Mouse (Mus musculus) spleen, postnatal 10 days (tissue): Measurements from ENCODE around the gene Fry.

Source experiments
- DNase-seq, 2 experiments: peaks; one replicate each; pipeline ENCODE4 v3.0.0; 2021 to 2022; ENCODE audit warnings: low spot score in 2 of 2

Fry gene

DNA sequence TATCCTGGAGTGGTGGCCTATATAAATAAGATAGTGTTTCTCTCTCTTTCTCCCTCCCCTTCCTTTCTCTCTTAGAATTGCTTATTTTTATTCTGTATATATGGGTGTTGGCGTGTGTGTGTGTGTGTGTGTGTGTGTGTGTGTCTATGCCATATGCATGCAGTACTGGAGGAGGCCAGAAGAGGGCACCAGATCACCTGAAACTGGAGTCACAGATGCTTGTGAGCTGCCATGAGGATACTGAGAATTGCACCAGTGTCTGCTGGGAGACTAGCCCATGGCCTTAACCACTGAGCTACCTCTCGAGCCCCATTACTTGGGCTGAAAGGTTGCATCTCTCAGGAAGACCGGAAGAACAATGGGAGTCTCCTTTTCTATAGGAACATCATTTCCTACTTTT lies 149.8 kb downstream of the Fry start:
- DNase-seq: peak in 1 of 2 experiments; percentile 29

DNA sequence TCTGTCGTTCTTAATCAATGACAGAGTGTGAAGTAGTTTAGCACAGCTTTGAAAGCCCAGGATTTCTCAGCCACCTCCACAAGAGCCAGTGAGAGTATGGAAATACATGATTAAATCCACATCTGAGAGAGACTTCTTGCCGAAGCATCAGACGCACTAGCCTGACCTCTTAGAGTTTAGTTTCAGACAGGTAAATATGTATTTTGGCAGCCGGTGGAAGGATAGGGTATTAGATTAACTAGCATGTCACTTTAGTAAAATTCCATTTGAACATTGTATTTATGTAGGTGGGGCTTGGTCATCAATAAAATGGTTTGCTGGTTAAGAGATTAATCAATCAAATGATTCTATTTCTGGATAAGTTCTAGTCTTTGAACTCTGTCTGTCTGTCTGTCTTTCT lies 152.0 kb downstream of the Fry start:
- no peak for DNase-seq

DNA sequence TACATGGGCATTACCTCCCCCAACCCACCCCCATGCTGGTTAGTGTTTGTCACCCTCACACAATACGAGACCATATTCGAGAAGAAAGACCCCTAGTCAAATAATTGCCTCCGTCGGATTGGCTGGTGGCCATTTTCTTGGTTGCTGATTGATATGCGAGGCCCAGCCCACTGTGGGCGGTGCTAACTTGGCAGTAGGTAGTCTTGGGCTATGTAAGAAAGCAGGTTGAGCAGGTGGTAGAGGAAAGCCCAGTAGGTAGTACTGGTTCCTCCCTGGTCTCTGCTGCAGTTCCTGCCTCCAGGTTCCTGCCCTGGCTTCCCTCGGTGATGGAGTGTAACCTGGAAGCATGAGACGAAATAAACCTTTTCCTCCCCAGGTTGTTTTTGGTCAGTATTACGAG lies 153.7 kb downstream of the Fry start:
- DNase-seq: no peak

DNA sequence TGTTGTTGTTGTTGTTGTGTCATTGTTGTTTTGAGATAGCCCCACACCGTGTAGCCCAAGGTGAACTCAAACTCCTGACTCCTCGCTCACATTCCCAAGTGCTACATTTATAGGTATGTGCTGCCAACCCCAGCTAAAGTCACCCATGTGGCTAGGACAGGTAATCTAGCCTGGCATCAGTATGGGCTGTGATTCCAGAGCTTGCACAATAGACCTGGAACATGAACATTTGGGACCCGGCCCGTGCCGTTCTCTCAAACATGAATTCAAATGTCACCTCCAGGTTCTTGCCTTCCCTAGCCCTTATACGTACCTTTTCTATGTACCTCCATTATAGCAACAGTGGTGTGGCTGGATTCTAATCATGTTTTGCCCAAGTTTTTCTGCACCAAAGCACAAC lies 156.9 kb downstream of the Fry start:
- DNase-seq: no peak

DNA sequence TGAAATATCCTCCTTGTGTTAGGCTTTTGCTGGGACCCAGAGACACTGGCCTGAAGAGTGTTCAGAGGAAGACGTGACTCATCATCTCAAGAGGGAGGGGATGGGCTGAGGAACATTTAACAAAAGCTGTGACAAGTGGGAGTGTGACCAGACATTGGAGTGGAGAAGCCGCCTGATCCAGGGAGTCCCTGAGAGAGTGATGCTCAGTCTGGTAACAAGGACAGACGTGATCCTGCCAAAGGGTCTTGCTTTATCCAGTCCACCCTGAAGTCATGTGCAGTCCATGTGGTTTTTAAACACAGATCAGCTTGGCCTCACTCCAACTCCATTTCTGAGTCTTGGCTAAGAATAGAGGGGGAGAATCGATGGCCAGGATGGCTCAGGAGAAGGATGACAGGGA lies 158.2 kb downstream of the Fry start:
- no peak for DNase-seq

DNA sequence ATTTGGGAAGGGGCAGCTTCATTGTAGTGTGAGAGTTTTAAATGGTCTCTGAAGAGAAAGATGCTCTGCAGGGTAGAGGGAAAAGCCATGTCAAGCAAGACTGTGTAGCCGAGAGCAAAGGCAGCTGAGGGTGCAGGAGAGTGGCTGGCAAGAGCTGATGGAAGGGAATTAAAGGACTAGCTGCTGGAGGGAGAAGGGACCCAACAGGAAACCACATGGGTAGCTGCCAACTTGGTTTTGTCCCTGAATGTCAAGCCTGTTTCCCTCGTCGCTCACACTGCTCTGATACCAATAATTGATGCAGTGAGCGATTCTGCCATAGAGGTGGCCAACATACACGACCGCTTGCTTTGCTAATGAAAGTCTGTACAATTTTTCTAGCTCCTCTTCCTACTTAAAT lies 160.9 kb downstream of the Fry start:
- no peak for DNase-seq

DNA sequence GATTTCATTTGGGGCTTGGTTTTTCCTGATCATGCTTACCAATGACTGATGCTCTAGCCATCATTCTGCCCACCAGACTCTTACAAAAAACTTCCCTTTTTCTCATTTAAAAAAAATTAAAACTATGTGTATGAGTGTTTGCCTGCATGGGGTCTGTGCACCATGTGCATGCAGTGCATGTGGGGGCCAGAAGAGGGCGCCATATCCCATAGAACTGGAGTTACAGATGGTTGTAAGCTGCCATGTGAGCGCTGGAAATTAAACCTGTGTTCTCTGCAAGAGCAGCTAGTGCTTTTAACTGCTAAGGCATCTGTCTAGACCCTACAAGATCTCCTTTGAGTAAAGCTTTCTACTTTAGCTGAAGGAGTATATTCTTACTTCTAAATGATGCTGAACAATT lies 162.6 kb downstream of the Fry start:
- DNase-seq: no peak

DNA sequence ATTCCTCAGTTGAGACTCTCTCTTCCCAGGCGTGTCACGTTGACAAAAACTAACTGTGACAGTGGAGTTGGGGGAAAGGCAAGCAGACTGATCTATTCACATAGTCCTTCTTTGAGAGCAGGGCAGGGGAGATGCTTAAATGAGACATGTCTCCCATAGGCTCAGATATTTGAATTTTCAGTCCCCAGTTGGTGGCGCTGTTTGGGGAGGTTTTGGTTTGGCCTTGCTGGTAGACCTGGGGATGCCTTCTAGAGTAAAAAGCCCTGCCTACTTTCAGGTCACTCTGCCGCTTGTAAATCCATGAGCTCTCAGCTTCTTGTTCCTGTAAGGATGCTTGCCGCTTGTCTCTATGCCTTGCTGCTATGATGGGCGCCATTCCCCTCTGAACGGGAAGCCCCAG lies 163.6 kb downstream of the Fry start:
- DNase-seq: no peak

DNA sequence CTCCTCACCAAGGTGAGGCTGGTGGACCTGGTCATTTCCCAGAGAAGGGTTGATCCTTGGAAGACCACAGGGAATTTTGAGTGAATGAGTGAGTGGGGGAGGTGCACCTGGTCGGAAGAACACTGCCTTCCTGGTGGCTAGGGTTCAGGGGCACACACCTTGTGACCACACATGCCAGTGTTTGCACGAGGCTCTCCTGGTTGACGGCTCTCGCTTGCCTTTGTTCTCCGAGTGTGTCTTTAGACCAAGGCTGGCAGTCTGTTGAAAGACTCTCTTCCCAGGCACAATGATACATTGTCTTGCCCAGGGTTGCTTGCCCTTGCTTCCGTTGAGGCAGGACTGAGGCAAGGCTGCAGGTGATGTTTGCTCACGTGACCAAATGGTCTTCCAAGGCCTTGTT lies 169.5 kb downstream of the Fry start:
- no peak for DNase-seq

DNA sequence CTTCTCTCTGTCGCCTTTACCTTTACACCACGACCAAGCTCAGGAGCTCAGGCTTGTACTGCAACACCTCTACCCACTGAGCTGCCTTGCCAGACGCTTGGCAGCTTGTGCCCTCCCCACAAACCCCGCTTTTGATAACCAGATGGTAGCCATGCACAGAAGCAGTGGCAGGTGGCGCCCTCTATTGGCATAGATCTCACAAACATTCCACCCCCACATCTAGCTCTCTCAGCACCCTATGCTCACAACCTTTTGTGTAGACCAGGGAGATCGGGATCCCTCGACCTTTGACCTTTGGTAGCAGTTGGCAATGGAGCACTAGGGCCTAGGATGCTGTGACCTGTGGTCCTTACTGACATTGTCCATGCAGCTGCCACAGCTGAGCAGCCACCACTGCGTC lies 171.2 kb downstream of the Fry start:
- peak in 1 of 2 experiments; percentile 47 for DNase-seq

DNA sequence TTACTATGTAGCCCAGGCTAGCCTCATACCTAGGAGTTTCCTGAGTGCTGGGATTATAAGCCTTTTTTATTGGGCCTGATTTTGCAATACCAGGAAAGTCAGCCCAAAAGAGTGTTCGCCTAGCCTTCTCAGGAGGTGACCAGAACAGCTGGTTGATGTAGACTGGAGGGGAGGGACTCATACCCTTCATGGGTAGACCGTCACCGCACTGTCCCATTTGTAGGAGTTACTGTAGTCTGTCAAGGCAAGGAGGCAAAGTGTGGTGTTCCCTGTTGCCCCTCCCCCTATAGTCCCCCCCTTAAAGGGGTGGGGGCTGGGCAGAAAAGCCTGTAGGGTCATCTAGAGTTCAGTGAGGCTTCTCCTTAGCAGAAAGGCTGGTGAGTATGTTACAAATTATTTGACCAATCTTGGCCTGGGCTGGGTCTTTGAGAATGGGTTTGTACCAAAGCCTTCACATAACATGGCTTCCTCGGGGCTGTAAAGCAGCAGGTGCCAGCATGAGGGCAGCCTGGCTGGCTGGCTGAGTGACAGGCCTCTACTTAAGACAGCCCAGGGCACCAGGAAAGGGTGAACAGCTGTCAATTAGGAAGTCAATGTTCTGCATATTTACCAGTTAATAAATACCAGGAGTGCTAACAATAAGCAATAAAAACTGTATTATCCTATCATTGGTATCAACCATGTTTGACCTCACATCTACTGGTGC lies 172.2 kb downstream of the Fry start:
- DNase-seq: no peak

DNA sequence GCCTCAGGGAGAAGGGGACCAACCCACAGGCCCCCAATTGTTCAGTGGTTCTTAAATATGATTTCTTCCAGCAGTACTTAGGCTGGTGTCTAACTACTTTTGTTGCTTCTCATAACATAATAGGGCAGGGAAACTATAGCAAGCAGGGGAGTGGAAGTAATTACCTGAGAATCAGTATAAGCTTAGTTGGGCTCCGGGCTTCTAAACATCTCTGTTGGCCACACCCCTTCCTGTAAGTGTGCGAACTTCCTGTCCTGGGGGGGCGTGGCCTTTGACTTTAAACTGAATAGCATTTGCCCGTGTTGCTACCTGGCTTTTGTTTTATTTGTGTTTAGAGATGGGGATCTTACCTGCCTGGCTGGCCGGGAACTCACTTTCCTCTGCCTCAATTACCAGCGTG lies 172.8 kb downstream of the Fry start:
- peak in 1 of 2 experiments; percentile 27 for DNase-seq

DNA sequence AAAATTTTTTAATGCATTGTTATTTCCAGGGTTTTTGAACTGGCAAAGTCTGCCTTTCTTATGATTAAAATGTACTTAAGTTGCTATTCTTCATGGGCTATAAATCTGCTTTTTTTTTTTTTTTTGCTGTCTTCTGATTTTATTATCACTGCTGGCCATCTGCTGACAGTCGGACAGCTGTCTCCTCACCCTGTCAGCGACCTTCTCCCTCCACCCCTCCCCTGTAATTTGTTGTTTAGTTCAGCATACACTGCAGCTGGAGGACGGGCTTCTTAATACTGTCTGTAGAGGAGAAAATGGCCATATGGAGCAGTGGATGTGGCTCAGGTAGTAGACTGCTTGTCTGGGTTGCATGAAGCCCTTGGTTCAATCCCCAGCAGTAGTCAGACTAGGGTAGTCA lies 173.7 kb downstream of the Fry start:
- DNase-seq: no peak

DNA sequence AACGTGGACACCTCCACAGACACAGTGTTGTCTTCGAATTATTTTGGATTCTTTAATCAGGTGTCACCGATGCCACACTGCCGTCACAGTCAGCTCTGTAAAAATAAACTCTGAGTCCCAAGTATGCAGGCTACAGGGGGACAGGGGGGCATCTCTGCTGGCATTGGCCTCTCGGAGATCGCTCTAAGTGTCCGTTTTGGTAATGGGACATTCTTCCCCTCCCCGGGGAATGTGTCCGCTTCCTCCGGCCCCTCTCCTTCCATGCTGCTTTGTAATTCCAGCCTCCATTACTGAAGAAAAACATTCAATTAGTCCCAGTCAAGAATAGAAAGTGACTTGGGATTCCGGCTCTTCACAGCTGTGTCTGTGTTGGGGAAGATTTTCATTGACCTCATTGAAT lies 175.9 kb downstream of the Fry start:
- DNase-seq: no peak

DNA sequence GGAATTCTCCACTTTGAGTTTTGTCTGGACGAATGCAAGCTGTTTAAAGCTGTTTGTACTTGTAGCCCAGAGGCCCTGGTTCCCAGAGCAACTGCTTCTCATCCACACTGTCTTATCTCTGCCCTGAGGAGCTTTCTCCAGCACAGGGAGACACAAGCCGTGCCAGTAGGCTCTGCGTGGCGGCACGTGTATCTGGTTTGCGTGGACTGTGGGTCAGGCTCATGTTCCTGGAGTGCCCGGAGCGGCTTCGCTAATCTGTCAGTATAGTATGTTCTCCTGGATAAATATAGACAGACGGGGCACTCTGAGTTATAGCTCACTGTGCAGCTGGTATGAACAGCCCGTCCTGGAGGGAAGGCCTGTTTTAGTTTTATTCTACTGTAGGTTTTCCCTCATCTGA lies 176.7 kb downstream of the Fry start:
- DNase-seq: no peak

DNA sequence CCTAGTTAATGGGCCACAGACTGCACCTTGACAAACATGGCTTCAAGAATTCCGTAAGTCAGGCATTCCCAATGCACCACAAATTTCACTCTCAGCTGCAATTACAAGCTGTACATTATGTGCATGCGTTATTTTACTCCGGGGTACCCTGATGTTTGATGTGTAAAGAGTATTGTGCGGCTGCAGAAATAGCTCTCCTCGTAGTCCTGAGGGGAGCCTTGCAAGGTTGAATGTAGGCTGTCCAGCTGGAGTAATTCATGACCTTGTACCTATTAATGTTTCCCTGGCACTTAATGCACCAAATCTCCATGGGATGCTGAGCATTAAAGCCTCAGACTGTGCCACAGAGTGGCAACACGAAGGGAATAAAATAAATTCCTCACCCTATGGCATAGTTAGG lies 180.5 kb downstream of the Fry start:
- no peak for DNase-seq

DNA sequence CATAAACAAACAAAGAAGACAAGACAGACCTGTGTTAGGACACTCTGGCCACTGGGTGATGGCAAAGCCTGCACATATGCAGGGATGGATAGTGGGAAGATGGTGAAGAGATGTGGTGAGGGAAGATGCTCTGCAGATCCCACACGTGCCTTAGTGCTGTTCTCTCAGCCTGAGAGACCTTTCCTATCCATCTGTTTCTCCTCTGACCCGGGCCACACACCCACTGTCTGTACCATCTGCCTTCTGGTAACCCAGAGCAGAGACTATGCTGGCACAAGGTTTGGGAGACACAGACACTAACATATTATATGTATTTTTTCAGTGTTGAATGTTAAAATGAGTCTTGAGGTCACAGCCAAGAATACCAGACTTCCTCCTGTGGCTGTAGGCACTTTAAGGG lies 183.7 kb downstream of the Fry start:
- DNase-seq: no peak

DNA sequence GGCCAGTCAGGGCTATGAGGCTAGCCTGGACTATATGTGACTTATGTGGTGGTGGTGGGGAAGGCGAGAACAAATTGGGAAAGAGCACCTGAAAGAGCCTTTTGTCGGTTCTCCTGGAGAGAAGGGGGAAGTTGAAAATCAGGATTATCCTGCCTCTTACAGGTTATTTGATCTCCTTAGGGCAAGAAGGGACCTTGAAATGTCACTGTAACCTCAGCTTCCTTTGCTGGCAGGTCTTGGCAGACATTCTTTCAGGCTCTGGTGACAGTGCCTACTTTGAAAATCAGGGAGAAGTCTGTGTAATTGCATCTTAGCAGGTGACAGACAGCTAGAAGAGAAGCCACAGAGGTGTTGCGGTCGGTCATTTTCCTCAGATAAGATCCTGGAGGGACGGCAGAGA lies 184.6 kb downstream of the Fry start:
- no peak for DNase-seq

DNA sequence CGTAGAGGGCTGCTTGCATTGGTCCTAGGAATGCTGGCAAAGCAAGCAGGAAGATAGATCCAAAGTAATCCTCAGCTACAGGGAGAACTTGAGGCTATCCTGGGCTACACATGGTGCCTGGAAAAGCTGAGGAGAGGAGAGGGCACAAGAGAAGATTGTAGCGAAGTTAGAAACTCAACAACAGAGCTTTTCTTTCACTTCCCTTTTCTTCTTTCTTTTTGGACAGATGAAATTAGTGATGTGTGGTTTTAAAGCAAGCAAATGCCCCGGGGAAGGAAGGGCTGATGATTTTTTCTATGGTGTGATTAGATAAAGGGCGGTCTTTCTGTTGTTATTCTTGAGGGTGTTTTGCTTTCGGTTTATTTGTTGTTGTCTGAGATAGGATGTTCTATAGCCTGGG lies 188.1 kb downstream of the Fry start:
- DNase-seq: no peak

DNA sequence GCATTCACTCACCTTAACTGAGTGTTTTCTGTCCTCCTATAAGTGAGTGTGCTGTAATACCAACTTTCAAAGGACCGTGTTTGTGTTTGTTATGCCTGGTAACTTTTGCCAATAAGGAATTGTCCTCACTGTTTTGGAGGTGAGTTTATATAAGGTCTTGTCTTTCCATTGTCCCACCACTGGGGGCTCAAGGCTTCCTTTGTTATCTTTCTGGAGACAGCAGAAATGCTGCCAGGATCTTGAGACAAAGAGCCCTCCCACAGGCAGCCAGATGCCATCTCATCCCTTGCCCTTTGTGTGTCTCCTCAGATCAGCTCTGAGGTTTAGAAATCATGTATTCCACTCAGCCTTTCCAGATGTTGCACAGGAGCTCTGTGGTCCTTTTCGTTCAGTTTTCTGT lies 194.8 kb downstream of the Fry start:
- no peak for DNase-seq

DNA sequence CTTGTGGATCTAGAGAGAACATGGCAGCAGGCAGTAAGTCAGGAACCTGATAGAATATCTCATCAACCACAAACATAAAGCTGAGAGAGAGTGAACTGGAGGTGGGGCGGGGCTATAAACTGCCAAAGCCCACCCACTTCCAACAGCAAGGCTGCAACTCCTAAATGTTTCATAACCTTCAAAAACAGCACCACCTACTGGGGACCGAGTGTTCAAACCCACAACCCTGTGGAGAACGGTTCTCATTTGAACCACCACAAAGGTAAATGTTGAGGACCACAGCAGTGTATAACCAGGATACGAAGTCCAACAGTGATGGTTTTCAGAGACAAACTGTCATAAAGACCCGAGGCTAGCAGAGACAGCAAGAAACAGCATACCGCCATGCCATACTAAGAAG lies 196.1 kb downstream of the Fry start:
- no peak for DNase-seq

DNA sequence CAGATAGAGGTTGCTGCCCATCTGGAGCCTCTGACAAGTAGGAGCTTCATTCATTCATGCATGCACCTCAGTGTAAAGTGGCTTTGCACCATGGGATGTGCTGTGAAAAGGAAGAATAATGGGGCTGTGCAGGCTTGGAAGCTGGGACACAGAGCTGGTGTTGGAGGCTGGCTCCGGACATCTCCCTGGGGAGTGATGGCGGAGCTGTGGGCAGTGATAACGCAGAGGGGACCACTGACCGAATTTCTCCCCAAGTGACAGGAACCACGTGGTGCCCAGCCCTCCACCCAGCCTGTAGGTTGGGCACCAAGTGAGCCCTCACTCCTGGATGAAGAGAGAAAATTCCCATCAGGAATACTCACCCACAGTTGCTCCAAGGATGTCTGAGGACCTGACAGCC lies 207.0 kb downstream of the Fry start:
- DNase-seq: no peak

DNA sequence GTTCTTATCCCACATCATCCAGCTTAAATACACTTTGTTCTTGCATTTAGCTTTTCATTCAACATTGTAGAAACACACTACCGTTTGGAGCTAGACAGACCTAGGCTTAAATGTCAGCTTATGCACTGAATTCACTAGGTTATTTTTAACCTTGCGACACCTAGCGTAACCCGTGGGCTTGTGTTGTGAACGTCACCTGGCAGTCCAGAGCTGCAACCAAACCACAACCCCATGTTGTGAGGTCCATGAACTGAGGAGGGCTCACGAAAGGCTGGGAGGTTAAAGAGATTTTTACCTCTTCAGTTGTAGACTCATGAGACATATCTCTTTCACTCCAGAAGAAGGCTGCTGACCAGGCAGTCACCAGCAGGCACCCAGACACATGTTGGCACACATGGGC lies 210.2 kb downstream of the Fry start:
- DNase-seq: no peak

DNA sequence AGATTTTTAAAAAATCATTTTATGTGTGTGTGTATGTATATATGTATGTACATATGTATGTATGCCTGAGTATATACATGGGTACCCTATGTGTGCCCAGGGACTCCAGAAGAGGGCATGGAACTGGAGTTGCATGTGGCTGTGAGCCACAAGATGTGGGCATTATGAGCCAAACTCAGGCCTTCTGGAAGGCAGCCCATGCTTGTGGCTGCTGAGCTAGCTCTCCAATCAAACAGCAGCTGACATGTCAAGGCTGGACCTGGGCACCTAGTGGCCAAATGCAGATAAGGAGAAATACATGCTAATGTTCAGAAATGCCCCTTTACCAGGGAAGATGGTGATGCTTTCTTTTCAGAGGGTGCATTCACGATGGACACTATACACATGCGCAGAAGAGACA lies 213.4 kb downstream of the Fry start:
- DNase-seq: no peak

DNA sequence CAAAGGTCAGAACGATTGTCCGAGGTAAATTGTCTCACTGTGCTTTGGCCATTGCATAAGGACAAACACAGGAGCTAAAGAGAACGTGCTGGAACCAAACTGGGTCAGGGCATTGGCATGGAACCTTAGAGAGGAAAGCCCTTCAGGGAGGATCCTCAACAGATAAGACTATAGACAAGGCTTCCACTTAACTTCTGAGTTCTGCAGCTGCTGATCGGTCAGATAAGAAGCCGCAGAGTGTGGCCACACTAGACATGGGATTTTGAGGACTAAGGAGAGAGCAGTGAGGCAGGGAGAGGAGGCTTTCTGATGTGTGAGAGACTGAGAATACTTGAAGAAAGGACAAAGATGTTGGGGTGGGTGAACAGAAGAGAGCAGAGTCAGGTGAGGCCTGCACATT lies 214.4 kb downstream of the Fry start:
- no peak for DNase-seq
